Mouse (Mus musculus) adrenal gland, postnatal 25 days (tissue): ENCODE results near the gene C1qtnf12. TPM values are rescaled to one million over a fixed set of nuclear protein-coding genes. Genes with fewer than 3 reads are reported as not detected.

Source experiments
- DNase-seq: peaks from one replicate; pipeline ENCODE4 v3.0.0; 2021; ENCODE audit warnings: mixed read lengths
- long read RNA-seq: library from polyadenylated mRNA; stranded (forward); transcript quantifications from one replicate; pipeline ENCODE4 v2.0.0, GENCODE M21; 2021
- total RNA-seq: library from RNA; stranded (reverse); gene quantifications from 2 replicates; pipeline ENCODE4 v1.2.3, GENCODE M21; 2021

Gene C1qtnf12
- 70.6 and 77.9 TPM in 2 replicates for total RNA-seq
- long read RNA-seq, transcript C1qtnf12-201 (8 exons, 1,315 nt): major isoform, 74 of 95 reads
- long read RNA-seq, partial matches to known transcripts: 18 of 95 reads
- long read RNA-seq, other reads (novel, unspliced or antisense): 3 of 95 reads

DNA sequence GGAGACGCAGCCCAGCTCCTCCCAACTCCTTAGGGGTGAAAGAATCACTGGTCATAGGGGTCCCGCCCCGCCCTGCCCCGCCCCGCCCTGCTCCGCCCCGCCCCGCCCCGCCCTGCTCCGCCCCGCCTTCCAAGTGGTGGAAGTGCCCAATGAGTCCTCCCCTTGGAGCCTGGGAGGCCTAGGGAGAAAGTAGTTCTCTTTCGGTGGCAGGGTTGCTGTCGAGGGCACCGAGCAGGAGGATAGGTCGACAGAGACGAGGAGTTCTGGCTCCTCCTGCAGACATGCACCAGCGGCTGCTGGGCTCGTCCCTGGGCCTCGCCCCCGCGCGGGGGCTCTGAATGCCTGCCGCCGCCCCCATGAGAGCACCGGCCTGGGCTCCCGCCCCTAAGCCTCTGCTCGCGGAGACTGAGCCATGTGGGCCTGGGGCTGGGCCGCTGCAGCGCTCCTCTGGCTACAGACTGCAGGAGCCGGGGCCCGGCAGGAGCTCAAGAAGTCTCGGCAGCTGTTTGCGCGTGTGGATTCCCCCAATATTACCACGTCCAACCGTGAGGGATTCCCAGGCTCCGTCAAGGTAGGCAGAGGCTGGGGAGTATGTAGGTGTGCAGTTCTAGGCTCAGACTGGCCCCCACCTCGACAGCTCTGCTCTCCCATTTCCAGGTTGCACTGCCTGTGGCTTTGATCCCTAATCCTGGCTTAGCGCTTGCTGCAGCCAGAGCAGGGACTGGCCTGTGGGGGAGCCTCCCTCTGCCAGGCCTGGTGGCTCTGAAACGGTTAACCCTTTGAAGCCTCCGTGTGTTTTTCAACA lies at the start of gene C1qtnf12:
Gene C1qtnf12 (plus strand): TSS at position 152 of the 805 bp plus-strand sequence.
- DNase-seq: peak; percentile 60

- no peak for DNase-seq
Measured at GRCm38 (mm10) chr4:155932031-155932430, 30.1 kb upstream of the C1qtnf12 start.

DNA sequence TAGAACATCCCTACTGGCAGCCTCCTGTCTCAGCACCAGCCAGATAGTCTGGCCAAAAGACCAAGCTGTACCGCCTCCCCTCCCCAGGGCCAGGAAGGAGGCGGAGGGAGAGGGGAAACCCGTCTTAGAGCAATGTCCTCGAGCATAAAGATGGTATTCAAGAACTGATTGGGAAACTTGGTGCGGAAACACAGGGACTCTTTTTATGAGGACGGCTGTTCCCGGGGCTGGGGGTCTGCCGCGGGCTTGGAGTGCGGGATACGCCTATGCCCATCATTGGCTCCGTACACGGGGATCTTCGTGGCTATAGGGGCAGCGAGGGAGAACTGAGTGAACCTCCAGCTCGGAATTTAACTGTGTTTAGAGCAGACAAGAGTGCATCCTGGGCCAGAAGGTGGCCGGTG lies 19.1 kb upstream of the C1qtnf12 start:
- peak; percentile 8 for DNase-seq

DNA sequence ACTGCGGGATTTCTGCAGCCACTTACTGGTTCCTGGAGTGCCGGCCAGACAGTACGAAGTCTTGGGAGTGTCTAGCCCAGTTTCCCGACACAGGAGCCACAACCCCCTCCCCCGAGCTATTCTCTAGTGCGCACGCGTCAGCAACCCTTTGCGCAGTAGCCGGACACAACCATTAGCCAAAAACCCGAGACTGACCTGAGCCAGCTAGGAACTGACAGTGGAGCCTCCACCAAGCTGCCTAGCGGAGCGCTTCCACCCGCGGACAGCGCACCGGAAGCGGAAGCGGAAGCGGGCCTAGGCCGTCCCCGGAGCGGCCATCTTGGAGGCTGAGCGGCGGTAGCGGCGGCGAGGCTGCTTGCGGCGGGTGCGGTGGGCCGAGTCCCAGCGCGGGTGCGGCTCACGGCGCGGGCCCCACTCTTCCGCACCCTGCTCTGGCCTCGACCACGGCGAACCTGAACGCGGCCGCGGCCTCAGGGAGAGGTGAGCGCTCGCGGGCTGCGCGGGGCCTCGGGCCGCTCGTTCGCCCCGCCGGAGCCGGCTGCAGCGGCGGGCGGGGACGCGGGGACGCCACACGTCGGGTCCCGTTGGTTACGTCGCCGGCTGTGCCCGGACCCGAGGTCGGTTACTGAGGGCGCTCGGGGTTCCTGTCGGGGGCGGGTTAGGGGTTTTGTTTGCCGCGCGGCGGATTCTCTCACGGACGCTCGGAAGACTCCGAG lies 18.4 kb upstream of the C1qtnf12 start, which contains the start of gene Ube2j2:
Gene Ube2j2 (plus strand): TSS at position 298 of the 716 bp plus-strand sequence.
- peak; percentile 95 for DNase-seq

DNA sequence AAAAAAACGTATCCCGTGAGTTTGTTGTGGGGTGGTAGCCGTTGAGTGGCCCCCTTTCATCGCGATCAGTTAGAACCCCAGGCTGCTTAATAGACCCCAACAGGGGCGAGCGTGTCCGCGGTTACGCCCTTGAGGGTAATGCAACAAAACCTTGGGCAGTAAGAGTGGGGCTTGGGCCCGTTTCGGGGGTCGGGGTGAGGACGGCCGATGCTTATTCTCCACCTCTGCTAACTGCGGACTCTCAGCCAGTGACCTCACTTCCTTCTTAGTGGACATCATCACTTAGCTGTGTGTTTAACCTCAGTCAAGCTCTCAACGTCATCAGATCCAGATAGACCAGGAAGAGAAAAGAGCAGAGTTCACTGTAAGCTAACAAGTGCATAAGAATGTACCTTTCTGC lies 17.8 kb upstream of the C1qtnf12 start:
- DNase-seq: no peak

- DNase-seq: no peak
Measured at GRCm38 (mm10) chr4:155947094-155947493, 15.0 kb upstream of the C1qtnf12 start.

GRCm38 (mm10) chr4:155955491-155955890 lies 6.6 kb upstream of the C1qtnf12 start:
- DNase-seq: no peak

DNA sequence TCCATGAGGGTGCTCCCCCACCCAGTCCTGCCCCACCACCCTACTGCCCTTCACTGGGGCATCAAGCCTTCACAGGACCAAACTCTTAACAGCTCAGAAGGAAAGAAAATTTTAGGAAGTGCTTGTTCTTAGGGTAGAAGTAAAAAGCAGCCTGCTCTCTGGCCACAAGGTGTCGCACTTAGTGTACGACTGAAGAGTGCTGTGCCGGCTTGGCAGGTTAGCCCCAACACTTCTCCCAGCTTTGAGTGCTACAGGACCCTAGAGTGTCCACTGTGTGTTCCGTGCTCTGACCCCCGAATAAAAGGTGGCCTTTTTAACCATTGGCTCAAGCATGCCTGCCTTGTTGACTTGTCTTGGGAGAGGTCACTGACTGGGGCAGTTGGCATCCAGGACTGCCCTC lies 2.8 kb upstream of the C1qtnf12 start:
- peak; percentile 71 for DNase-seq

- no peak for DNase-seq
Measured at GRCm38 (mm10) chr4:155963106-155963505, 988 bp downstream of the C1qtnf12 start.

- DNase-seq: no peak
Measured at GRCm38 (mm10) chr4:155964396-155964795, 2.3 kb downstream of the C1qtnf12 start.

DNA sequence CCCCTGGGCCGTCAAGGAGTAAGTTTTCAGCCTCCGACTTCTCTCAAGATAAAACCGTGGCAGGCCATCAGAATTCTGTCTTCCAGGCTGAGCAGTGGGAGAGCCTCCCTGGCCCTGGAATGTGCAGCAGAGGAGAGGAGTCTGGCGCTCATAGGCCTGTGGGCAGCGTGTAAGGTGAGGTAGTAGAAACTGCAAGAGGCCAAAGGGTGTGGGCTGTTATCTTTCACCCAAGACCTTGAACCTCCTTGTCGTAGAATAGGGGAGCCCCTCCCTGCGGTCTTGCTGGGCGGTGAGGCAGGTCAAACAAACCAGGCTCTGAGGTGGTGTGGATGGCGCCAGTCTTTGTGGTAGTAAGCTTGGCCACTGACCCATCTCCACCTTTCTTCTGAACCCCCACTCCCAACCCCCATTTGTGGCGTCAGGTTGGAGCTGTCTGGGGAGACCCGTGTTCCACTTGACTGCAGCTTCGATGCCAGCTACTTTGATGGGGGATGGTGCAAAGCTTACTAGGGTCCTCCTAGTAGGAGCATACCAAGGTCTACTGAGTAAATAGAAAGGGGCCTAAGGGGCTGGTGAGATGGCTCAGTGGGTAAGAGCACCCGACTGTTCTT lies 7.0 kb downstream of the C1qtnf12 start:
- DNase-seq: no peak

DNA sequence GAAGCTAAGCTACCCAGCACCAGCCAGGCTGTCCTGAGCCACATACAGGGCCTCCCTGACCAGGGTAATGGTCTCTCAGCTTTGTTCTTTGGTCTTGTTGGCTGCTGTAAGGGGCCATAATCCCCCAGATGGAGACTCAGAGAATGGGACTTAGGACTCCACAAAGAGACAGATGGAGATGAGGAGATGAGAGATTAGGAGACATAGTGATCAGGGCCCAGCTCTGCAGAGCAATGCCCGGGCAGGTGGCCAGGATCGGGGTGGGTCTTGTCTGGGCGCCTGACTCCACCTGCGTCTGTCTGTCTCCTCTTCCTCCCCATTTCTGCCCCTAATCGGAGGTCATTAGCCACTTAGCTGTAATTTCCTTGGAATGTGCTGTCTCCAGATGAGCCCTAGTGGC lies 8.2 kb downstream of the C1qtnf12 start:
- DNase-seq: no peak

GRCm38 (mm10) chr4:155972651-155973050 lies 10.5 kb downstream of the C1qtnf12 start:
- no peak for DNase-seq

DNA sequence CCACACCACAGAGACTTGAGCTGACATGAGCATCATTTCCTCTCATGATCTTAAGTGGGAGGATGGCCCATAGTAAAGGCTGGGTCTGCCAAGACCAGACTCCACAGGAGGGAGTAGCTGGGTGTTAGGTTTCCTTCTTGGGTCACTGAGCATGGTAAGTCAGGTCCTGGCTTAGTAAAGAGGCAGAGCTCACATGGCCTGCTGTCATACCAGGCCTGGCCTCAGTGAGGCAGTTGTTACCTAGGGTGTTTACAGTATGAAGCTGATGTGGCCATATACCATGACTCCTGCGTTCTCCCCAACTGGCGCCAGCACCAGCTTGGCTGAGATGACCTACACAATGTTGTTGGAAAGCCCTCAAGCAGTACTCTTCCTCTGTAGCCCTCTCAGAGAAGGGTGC lies 11.1 kb downstream of the C1qtnf12 start:
- DNase-seq: no peak

GRCm38 (mm10) chr4:155981436-155982082 lies 19.4 kb downstream of the C1qtnf12 start:
- no peak for DNase-seq

DNA sequence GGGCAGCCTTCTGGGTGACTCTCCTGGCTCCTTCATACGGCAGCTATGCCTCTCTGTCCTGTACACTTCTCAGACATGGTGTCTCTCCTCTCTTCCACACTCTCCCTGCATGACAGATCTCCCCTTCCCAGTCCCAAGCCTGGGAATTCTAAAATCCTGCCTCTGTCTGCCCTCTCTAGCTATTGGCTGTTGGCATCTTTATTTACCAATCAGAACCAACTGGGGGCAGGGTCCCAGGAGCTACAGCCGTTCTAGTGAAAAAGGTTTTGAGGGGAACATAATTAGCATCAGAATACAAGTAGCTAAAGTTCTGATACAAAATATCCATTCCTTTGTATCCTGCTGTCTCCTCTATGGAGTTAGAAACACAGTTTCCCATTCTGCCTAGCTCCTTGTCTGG lies 21.7 kb downstream of the C1qtnf12 start:
- no peak for DNase-seq

DNA sequence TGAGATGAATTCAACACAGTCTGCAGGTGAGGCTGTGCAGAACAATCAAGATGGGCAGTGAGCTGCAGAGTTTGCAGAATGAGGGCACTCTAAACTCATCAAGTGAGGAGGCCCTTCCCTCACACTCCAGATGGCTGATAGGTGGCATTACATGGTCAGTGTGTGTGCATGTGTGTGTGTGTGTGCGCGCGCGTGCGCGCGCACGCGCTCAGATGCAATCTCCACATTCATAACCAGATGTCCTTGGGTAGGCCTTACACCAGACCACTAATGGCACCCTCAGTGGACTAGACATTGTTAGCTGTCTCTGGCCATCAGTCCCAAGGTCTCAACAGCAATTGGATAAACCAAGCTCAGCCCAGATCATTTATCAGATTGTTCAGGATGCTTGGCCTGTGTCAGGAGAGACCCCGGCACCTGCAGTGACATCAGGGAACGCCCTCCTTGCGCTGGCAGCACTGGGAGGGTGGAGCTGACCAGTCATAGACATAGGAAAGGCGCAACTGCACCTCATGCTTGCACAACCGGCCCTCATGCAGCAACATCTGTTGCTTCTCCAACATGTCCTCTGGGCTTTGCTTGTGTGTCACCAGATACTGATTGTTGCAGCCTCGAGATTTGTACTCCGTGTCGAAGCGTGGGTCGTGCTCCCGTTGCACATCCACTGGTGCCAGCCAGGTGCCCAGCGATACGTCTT lies 29.2 kb downstream of the C1qtnf12 start:
- no peak for DNase-seq

DNA sequence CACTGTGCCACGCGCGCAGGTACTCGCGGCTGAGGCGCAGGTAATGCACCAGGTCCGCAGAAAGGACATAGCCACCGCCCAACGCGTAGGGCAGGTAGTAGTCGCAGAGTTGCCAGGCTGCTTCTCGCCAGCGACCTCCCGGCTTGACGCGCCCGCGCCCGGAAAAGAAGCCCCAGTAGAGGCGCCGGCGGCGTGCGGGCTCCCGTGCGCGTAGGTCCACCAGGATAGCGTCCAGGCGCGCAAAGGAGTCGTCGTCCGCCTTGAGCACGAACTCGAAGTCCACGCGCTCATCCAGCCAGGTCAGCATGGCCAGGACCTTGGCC lies 29.8 kb downstream of the C1qtnf12 start:
- DNase-seq: no peak

DNA sequence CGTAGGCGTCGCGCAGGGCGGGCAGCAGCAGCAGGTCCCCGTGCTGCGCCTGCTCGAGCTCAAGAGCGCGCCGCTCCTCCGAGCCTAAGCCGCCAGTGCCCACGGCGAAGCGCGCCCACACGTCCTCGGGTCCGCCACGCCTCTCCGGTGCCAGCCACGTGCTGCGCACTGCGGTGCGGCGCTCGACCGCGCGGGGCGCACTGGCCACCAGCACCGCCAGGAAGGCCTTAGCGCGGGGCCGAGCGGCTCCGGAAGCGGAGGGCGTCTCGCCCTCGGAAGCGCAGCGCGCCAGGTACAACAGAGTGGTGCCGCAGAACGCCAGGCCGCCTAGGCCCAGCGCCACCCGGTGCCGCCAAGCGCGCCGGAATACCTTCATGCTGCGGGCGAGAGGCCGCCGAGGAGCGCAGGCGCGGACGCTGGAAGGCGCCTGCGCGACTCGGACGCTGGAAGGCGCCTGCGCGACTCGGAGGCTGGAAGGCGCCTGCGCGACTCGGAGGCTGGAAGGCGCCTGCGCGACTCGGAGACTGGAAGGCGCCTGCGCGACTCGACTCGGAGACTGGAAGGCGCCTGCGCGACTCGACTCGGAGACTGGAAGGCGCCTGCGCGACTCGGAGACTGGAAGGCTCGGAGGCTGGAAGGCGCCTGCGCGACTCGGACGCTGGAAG lies 30.3 kb downstream of the C1qtnf12 start, which contains the start of the genes B3galt6 and Sdf4:
Gene B3galt6 (minus strand): TSS at position 409 of the 665 bp plus-strand sequence.
Gene Sdf4 (plus strand): TSS at position 632 of the 665 bp plus-strand sequence.
- peak; percentile 79 for DNase-seq

DNA sequence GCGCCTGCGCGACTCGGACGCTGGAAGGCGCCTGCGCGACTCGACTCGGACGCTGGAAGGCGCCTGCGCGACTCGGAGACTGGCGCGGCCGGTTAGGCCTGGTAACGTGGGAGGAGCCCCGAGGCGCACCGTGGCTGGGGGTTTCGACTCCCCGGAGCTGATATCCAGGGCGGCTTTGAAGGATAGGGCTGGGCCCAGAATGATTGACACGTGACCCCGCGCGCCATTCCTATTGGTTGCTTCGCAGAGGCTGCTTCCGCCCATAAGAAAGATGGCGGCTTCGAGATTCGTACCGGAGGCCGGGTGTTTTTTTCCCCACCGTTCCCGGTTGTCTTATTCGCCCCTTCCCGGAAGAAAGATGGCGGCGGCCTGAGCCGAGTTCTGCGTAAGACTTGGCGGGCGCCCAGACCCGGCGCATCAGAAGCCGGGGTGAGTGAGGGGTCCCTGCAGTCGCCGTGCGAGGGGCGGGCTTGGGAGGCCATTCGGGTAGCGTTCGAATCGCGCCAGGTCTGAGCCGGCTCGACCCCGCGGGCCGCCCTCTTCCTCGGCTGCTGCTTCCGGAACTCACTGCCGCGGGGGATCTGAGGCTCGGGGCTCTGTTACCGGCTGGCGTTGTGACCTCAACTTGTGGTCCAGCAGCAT lies 30.9 kb downstream of the C1qtnf12 start:
- peak; percentile 94 for DNase-seq
